Mouse (Mus musculus) adrenal gland, adult (tissue): ENCODE results near the gene Sgpp1.

ENCODE experiments used
- DNase-seq, 2 experiments: peaks; one replicate each; pipeline ENCODE4 v3.0.0; 2022 to 2023; ENCODE audit warnings: low spot score in 1 of 2; ENCODE audit not compliant: inconsistent age in 2 of 2

Gene Sgpp1

DNA sequence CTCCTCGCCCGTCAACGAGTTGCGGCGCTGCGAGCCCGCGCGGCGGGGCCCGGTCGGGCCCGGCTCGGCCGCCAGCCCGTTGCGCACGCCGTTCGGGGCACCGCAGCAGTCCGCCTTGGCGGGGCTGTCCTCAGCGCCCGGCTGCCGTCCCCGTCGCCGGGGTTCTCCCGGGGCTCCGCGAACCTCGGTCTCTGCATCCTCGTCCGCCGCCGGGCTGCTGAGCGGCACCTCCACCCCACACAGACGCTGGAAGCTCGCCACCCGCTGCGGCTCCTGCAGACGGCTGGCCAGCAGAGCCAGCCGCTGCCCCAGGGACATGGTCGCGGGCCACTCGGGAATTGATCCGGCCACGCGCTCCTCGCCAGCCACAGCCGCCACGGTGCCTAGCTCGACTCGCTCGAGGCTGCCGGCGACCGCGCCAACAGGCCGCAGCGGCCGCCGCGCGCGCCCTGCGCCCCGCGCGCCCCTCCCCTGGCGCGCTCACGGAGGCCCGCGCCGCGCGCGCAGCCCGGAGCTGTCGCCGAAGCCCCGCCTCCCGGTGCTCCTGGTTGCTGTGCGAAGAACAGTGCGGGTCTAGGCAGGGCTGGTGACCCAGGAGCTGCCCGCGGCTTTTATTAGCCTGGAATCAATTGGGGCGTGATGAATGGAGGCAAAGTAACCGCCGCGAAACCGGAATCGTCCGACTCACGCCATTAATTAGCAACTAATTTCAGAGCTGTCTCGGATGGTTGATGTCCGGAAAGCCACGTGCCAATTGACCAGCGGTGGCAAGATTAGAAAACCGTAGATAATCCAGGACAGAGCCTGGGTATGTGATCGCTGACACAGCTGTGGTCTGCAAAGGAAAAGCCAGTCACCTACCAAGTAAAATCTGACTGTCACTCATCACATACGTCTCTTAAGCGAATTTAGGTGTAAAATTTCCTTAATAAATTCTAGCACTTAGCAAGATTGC lies at the start of gene Sgpp1:
Gene Sgpp1, minus strand, starts transcription at position 484 of the 955 bp plus-strand sequence.
- DNase-seq: peak; percentile 91 to 96

DNA sequence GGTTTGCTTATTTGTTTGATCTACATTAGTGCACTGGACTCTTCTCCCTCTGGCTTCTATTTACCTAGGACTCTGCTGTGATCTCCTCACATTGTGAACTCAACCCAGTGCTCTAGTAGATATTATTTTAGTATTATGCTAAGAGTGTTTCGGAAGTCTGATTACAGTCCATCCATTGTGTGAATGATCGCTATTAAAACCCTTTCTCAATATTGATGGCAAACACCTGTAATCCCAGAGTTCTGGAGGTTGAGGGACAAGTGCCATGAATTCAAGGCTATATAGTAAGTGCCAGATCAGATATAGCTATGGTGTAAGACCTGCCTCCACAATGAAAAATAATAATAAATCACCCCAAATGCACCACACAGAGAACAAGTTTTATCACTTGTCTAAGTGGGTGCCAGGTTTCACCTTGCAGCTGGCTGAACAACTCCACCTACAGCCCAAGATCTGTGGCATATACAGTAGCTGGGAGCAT lies 48.8 kb upstream of the Sgpp1 start:
- no peak for DNase-seq

DNA sequence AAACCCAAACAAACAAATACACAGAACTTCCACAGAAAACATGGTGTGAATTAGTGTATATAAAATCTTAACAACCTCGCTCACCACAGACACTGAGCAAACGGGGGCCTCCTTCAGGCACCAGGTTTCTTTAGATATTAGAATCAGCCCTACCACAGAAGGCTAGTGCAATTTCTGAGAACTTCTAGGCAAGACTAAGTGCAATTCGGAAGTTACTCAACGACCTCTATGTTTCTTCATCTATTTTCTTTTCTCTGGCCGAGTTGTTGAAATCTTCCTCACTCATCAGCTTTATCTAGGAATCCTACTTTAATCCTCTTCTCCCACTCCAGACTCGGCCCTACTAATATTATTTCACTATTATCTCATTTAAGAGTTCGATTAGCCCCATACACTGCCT lies 46.5 kb upstream of the Sgpp1 start:
- DNase-seq: no peak

DNA sequence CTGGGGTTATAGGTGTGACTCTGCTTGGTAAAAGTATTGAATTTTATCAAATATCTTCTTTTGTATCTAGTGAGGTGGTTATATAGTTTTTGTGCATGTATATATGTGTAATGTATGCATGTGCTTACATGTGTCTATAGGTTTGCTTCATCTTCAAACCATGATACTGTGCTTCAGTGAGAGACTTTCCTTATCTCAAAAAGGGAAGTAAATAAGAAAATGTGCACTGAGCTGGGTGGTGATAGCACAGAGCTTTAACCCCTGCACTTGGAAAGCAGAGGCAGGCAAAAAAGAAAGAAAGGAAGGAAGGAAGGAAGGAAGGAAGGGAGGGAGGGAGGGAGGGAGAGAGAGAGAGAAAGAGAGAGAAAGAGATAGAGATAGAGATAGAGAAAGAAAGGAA lies 45.9 kb upstream of the Sgpp1 start:
- no peak for DNase-seq

DNA sequence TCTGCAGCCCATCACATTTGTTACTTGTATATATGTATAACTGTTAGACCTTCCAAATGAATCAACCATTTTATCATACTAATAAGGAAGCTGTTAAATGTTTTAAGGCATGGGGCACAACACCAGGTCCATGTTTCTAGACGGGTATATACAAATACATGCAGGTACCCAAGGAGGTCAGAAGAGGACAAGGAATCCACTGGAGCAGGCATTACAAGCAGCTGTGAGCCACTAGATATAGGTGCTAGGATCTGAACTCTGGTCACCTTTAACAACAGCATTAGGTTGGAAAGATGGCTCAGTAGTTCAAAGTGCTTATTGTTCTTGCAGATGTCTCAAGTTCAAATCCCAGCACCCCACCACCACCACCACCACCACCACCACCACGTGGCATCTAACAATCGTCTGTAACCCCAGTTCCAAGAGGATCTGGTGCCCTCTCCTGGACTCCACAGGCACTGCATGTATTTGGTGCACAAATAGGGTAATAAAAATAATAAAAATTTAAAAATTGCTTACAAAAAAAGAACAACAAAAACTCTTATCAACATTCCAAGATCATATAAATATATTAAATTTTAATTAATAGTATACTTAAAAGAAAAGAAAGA lies 37.0 kb upstream of the Sgpp1 start:
- DNase-seq: peak; percentile 60 to 90

DNA sequence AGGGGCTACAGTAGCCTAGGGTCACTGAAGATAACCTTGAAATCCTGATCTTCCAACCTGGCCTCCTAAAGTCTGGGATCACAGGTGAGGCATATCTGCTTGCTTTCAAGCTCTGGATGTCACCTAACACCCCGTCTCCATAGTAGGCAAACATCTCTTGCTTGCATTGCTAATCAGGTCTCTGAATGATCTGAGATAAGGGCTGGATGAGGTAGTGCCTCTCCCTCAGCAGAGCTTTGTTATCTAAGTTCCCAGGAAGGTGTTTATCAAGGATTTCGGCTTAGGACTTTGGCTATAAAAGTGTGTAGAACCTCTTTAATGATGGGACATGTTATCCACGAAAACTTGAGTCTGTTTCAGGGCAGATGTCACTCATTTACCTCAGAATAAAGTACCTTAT lies 35.9 kb upstream of the Sgpp1 start:
- DNase-seq: no peak

DNA sequence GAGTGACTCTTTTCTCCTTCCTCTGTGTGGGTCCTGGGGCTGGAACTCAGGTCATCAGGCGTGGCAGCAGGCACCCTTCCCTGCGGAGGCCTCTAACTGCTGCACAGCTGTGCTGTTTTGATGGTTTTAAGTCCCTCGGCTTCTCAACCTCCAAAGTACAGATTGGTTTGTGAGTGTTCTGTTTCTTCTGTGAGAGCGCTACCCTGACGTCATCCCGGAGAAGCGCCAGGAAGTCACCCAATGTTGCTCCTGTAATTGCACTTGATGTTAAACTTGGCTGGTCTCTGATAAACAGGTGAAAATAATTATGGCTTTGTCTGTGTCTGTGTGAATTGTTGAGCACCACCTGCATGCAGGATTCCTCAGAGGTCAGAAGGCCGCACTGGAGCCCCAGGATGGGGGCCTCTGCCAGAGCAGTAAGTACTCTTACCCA lies 31.4 kb upstream of the Sgpp1 start:
- peak in 1 of 2 experiments; percentile 53 for DNase-seq

DNA sequence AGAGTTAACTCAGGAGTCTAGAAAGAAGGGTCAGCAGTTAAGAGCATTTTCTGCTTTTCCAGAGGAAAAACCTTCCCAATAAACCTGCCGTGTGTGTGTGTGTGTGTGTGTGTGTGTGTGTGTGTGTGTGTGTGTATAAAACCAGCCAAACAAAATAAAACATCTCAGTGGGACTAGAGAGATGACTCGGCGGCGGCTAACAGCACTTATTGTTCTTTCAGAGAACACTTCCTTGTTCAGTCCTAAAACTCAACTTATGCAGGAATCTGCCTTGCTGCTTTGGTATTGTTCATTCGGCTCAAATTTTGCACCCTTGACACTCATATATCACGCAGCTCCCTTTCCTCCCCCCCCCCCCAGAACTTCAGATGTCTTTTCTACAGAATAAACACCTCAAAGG lies 30.9 kb upstream of the Sgpp1 start:
- no peak for DNase-seq

DNA sequence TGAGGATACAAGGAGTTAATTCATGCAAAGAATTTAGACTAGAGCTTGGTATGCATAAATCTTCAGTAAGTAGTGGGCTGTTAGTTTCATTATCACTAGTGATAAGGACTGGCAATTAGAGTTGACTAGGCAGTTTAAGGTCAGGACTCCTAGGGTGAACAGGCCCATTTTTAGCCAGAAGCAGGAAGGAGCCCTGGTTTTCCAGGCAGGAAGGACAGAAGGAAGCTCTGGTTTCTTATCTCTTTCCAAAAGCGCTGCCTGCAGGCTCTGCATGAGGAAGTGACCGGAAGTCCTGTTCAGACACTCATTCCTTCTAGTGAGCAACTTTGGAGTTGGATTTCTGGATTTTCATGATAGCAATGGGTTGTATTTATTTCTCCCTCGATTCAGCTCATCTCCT lies 30.2 kb upstream of the Sgpp1 start:
- DNase-seq: peak in 1 of 2 experiments; percentile 67

DNA sequence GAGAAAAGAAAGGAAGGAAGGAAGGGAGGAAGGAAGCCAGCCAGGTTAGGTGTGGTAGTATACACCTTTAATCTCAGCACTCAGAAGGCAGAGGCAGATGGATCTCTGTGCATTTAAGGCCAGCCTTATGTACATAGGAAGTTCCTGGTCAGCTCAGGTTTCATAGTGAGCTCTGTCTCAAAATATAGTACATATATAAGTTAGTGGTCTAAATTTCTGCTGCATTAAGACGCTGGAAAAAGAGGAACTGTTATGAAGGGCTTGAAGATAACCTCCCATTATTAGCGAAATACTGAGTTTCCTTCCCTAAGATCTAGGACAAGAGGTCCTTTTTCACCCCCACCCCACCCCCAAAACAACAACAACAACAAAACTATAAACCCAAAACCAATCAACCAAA lies 20.9 kb upstream of the Sgpp1 start:
- DNase-seq: no peak

DNA sequence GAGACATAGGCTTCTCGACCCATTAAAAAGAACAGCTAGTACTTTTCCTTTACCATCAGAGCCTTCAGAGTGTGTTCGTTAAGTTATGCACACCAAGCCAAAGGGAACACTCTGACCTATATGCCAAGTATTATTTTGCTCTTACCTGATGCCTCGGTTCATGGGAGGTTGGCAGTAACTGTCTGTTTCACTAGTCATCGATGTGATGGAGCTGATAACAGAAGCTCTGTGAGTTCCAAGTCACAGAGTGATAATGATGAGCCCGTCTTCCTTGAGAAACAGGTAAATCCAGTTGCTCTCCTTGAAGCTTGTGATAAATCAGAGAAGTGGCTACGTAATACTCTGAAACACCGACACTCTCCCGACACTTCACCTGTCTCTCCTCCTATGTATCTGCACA lies 18.2 kb upstream of the Sgpp1 start:
- no peak for DNase-seq

DNA sequence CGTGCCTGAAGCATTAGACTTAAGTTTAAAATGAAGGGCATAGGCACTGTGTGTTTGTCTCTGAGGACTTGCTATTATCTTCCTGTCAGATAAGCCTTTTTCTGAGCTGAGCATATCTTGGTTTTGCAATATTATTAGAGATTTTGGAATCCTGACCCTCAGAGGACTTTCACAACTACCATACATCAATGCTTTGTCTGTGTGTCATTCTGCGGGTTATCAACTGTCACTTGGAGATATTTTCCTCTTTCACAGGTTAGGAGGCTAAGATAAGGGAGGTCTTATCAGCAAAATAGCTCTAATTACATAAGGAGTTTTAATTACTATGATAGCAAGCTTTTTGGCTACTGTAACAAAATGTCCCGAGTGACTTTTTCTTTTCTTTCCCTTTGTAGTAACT lies 16.5 kb upstream of the Sgpp1 start:
- DNase-seq: peak in 1 of 2 experiments; percentile 65

DNA sequence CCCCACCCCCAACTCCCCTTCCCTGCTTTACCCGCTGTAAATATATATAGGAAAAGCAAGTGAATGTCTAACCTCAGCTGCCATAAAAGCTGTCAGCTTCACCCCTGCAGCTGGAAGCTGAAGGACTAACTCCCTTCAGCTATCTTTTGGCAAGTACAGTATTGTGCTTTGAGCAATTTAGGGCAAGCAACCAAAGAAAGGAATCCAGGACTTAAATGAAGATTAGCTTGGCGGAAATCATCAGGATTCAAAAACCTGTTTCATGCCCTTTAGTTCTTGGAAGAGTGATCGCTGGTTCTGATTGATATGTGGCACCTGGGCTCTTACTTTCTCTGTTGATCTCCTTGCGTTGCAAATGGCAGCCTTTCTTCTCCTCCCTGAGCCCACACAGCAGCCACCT lies 13.0 kb upstream of the Sgpp1 start:
- peak in 1 of 2 experiments; percentile 49 for DNase-seq

DNA sequence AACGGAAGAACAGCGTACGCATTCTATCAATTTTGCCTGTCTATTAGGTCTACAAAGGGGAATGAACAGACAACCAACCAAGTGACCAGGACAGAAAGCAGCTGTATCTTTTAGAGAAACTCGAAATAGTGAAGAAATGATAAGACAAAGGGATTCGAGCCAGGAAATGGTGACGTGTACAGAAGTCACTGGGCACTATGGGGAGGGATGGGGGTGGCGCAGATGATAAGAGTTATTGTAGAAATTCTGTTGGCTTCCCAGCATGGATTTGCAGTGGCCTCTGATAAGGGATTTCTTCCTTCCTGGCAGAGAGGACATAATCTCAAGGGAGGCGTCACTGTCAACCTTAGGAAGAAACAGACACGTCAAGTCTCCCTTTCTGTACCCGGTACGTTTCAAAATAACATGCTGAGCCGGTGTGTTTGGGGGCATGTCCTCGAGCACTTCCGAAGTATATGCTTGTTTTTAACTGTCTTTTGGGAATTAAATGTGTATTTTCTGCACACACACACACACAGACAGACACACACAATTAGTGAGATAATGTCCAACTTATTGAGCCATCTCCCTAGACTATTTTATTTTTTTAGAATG lies 10.3 kb upstream of the Sgpp1 start:
- peak; percentile 52 to 84 for DNase-seq

DNA sequence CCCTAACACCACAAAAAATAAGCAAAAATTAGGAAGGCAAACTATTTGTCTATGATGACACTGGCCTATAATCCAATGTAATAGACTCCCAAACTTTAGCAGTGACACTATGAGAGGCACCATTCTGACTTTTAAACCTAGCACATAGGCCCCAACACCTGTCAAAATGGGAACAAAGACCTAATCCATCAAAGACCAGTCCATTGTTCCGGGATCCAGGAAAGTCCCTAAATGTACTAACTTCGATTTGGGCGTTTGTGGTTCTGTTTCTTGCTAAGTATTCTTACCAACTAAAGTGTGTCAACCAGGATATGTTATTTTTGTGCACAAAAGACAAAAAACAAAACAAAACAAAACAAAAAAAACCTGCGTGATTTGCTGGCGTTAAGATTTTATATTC lies 6.6 kb upstream of the Sgpp1 start:
- DNase-seq: peak in 1 of 2 experiments; percentile 46

DNA sequence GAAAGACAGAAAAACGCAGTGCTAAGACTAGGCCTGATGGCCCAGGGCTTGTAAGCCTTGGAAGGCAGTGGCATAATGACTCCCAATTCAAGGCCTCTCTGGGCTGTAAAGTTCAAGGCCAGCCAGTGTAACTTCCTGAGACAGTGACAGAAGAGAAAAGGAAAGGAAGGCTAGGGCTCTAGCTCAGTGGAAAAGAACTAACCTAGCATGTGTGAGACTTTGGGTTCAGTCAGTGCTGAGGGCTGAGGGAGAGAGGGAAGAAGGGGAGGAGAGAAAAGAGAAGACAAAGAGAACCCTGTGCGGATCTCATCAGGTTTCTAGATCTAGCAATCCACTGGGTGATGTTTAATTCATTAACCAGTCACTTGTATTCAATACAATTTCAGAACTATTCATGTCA lies 5.7 kb upstream of the Sgpp1 start:
- peak; percentile 81 to 92 for DNase-seq

DNA sequence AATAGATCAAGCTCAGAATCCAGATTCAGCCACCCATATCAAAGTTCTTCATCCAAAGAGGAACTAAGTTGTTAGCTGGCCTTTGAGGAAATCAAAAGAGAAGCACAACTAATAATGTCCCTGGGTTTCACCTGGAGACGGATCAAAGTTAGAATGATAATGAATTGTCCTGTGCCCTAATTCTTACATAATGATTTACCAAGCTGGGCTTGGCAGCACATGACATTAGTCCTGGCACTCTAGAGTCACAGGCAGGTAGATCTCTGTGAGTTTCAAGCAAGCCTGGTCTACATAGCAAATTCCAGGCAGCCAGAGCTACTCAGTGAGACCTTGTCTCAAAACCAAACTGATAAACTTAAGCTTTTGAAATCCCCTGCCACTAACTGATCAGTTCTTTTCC lies 4.9 kb upstream of the Sgpp1 start:
- DNase-seq: peak in 1 of 2 experiments; percentile 73

DNA sequence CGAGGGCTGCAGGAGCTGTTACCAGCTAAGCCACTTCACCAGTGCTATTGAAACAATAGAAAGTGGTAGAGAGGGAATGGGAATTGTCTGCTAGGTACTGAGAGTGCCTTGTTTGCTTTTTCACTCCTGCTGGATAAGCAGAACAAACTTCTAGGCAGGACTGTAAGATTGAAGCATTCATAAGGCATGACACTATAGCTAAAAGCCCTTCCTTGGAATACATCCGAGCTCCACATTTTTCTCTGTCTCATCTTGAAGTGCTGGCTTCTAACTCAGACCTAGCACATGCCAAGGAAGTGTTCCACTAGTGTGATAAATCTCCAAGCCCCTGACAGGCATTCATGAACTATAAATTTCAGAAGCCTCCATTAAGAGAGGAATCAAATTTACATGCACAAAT lies 4.1 kb upstream of the Sgpp1 start:
- peak in 1 of 2 experiments; percentile 72 for DNase-seq

DNA sequence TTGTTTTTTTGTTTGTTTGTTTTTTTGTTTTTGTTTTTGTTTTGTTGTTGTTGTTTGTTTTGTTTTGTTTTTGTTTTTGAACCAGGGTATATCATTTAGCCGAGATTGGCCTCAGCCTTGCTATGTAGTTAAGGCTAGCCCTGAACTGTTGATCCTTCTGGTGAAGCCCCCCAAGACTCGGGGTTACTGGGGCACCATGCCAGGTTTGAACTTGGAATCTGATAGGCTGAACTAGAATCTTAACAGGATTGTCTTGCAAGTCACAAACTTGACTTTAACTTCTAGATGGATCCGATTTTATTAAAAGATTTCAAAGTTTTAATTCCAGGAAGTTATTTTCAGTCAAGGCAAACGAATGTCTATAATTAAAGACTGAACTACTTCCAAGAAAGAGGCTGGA lies 767 bp upstream of the Sgpp1 start:
- peak in 1 of 2 experiments; percentile 52 for DNase-seq

DNA sequence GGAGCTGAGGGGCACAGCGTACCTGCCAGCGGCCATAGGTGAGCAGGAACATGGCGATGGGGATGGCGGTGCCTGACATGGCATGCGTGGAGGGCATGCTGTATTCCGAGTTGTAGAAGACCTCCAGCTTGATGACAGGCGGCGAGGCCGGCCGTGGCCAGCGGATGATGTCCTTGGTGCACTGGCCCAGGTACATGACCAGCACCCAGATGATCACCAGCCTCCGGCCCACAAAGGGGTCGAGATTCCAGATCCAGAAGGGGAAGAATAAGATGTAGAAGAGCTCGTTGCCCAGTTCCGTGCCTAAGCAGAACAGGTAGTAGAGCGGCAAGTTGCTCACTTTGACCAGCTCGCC lies 661 bp downstream of the Sgpp1 start:
- DNase-seq: peak; percentile 73 to 90

DNA sequence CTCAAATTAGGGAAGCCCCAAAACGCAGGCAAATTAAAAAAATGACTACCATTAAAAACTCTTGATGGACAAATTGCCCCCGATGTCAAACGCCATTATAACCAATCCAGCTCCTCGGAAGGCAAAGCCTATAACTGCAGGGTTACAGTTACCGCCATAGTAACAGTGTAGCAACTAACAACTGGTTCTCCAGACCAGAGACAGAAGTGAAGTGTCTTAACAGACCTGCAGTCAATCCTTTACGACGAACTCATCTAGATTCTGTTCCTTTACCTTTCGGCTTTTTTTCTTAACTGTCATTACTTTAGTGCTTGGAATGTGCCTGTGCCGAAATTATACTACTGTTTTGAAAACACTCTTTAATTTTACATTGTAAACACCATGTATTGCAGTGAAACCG lies 1.4 kb downstream of the Sgpp1 start:
- peak in 1 of 2 experiments; percentile 81 for DNase-seq
